Mouse (Mus musculus) olfactory bulb, adult 2 months (tissue): Measurements from ENCODE around the gene Tmed6.

Experiments used
- CTCF ChIP-seq: fragments of 200-500 bp; IDR thresholded peaks from 2 replicates; pipeline ENCODE4 v1.5.1; 2012; ENCODE audit warnings: low read depth, mild to moderate bottlenecking, low read length, moderate library complexity; ENCODE audit not compliant: insufficient read depth
- POLR2A ChIP-seq: fragments of 200-500 bp; IDR thresholded peaks from 2 replicates; pipeline ENCODE4 v1.6.1; 2012; ENCODE audit warnings: mild to moderate bottlenecking, low read depth, low read length, moderate library complexity; ENCODE audit not compliant: insufficient read depth

DNA sequence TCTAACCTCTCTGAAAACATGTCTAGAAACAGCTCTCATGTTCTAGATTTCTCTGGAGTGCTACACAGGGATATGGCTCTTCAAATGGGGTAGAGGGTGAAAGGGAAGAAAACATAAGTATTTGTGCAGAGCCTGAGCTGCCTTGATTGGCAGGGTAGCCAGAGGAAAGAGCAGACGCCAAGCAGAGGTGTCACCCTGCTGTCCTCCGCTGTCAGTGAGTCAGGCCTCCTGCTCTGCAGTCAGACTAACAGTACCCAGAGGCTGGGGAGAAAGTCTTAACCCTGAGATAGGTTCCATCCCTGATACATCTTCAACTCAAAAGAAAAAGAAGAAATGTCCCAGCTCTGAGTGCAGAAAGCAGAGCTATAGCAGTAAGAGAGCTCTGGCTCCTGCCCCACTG, 52.8 kb downstream of the Tmed6 start:
- TF ChIP-seq POLR2A (no peak), CTCF (no peak)
